Mouse (Mus musculus): ENCODE measurements around the gene Txndc9. TPM values are rescaled to one million over a fixed set of nuclear protein-coding genes. Genes with fewer than 3 reads are reported as not detected.

Txndc9 gene
- total and polyA plus RNA-seq, 3 experiments, result 65.5 to 102 (median 74.6) TPM

GRCm38 (mm10) chr1:38006741-38007140, 9.0 kb upstream of the Txndc9 start:
- Histone ChIP-seq H3K4me3 (ENCODE audit: control insufficient read depth in 1 of 2, insufficient read depth in 1 of 2, low read depth in 2 of 2, low read length in 2 of 2) (no peak overlapping the region), H3K79me2 (ENCODE audit: control insufficient read depth, insufficient read depth, low read length, poor library complexity) (peaks cover 76% of the 10 kb centered on the region), H3K9me3 (replicated peaks; ENCODE audit: insufficient read depth, low read length) (no peaks in the 10 kb centered on the region), H3K27me3 (ENCODE audit: control insufficient read depth in 1 of 2, insufficient read depth in 2 of 2, low read length in 2 of 2) (no peaks in the 10 kb centered on the region), H3K9ac (ENCODE audit: control insufficient read depth, low read depth, low read length, poor library complexity, severe bottlenecking) (no peak overlapping the region), H3K36me3 (ENCODE audit: control insufficient read depth in 1 of 2, insufficient read depth in 2 of 2, low read length in 2 of 2) (peaks cover 7 to 53% of the 10 kb centered on the region in 2 experiments), H3K4me1 (ENCODE audit: control insufficient read depth in 1 of 2, insufficient read depth in 2 of 2, low read length in 2 of 2) (peaks cover 23 to 34% of the 10 kb centered on the region in 2 experiments), H3K27ac (ENCODE audit: control insufficient read depth, low read depth, low read length) (no peak overlapping the region)
- TF ChIP-seq RAD21 (IDR thresholded peaks at IDR 0.05; ENCODE audit: low read depth, low read length) (no peak), USF1 (IDR thresholded peaks at IDR 0.05; ENCODE audit: low read depth, low read length) (peak; percentile 18; the same call in 1 of the 2 replicates)
- DNase-seq (ENCODE audit: low read depth, low spot score), result no peak

DNA sequence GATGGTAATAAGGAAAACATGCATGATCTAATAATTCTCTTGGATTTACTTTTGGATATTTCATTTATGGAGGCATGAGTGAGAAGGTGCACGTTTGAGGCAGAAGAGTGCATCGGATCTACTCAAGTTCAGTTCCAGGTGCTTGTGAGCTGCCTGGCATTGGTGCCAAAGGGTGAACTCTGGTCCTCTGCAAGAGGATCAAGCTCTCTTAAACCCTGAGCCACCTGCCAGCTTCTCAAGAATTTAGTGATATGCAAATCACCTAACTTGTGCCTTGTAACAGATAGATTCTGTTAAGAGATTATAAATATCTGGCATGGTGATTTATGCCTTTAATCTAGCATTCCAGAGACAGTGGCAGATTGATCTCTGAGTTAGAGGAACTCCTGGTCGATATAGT, 5.4 kb upstream of the Txndc9 start:
- Histone ChIP-seq H3K36me3 (ENCODE audit: control insufficient read depth in 1 of 2, insufficient read depth in 2 of 2, low read length in 2 of 2) (peaks cover 7 to 56% of the 10 kb centered on the region in 2 experiments), H3K9ac (ENCODE audit: control insufficient read depth, low read depth, low read length, poor library complexity, severe bottlenecking) (no peak overlapping the region), H3K9me3 (replicated peaks; ENCODE audit: insufficient read depth, low read length) (no peaks in the 10 kb centered on the region), H3K4me3 (ENCODE audit: control insufficient read depth in 1 of 2, insufficient read depth in 1 of 2, low read depth in 2 of 2, low read length in 2 of 2) (no peak overlapping the region), H3K27ac (ENCODE audit: control insufficient read depth, low read depth, low read length) (no peak overlapping the region), H3K4me1 (ENCODE audit: control insufficient read depth in 1 of 2, insufficient read depth in 2 of 2, low read length in 2 of 2) (peaks cover 28 to 32% of the 10 kb centered on the region in 2 experiments), H3K79me2 (ENCODE audit: control insufficient read depth, insufficient read depth, low read length, poor library complexity) (peaks cover 78% of the 10 kb centered on the region), H3K27me3 (ENCODE audit: control insufficient read depth in 1 of 2, insufficient read depth in 2 of 2, low read length in 2 of 2) (no peaks in the 10 kb centered on the region)
- no peak for DNase-seq (ENCODE audit: low read depth, low spot score)
- TF ChIP-seq TCF12 (IDR thresholded peaks at IDR 0.05; ENCODE audit: low read depth, low read length) (0 out of 2 replicates have a peak, but pooled peaks have one; percentile 13), MAZ (IDR thresholded peaks at IDR 0.05; ENCODE audit: low read depth, low read length) (no peak)

DNA sequence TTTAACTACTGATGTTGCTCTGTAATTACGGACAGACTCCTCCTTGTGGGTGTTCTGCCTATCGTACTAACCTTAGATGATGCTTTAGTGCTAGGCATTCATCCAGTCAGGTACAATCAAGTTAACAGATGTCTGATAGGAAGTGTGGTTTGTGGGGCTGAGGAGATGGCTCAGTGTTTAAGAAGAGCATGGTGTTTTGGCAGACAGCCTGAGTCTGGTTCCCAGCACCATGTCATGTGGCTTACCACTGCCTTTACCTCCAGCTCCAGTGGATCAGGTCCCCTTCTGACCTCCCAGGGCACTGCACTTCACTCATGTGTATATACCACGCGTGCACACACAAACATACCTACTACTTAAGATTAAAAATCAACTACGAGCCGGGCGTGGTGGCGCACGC, 4.3 kb upstream of the Txndc9 start:
- Histone ChIP-seq H3K27me3 (ENCODE audit: control insufficient read depth in 1 of 2, insufficient read depth in 2 of 2, low read length in 2 of 2) (no peaks in the 10 kb centered on the region), H3K4me3 (ENCODE audit: control insufficient read depth in 1 of 2, insufficient read depth in 1 of 2, low read depth in 2 of 2, low read length in 2 of 2) (0 out of 4 replicates have a peak overlapping the region, but pooled peaks of 1 of the 2 experiments have one; percentile 6), H3K27ac (ENCODE audit: control insufficient read depth, low read depth, low read length) (peak overlapping the region; percentile 36; the same call in 1 of the 2 replicates), H3K36me3 (ENCODE audit: control insufficient read depth in 1 of 2, insufficient read depth in 2 of 2, low read length in 2 of 2) (peaks cover 7 to 54% of the 10 kb centered on the region in 2 experiments), H3K79me2 (ENCODE audit: control insufficient read depth, insufficient read depth, low read length, poor library complexity) (peaks cover 73% of the 10 kb centered on the region), H3K9ac (ENCODE audit: control insufficient read depth, low read depth, low read length, poor library complexity, severe bottlenecking) (no peak overlapping the region), H3K9me3 (replicated peaks; ENCODE audit: insufficient read depth, low read length) (no peaks in the 10 kb centered on the region), H3K4me1 (ENCODE audit: control insufficient read depth in 1 of 2, insufficient read depth in 2 of 2, low read length in 2 of 2) (peaks cover 28 to 32% of the 10 kb centered on the region in 2 experiments)
- TF ChIP-seq USF1 (IDR thresholded peaks at IDR 0.05; ENCODE audit: low read depth, low read length), result peak; percentile 78
- TF ChIP-seq ETS1 (IDR thresholded peaks at IDR 0.05; ENCODE audit: low read depth, low read length), result peak; percentile 91
- no peak for TF ChIP-seq E2F4 (IDR thresholded peaks at IDR 0.05; ENCODE audit: borderline replicate concordance, low read depth, low read length)
- TF ChIP-seq TCF12 (IDR thresholded peaks at IDR 0.05; ENCODE audit: low read depth, low read length), result peak; percentile 72
- no peak for TF ChIP-seq MYB (IDR thresholded peaks at IDR 0.05; ENCODE audit: low read depth, low read length)
- TF ChIP-seq MYC (IDR thresholded peaks at IDR 0.05; ENCODE audit: low read depth, low read length), result peak; percentile 86
- TF ChIP-seq RAD21 (IDR thresholded peaks at IDR 0.05; ENCODE audit: low read depth, low read length), result no peak
- no peak for TF ChIP-seq NELFE (IDR thresholded peaks at IDR 0.05; ENCODE audit: low read depth, low read length)
- TF ChIP-seq ELF1 (IDR thresholded peaks at IDR 0.05; ENCODE audit: low read depth, low read length), result peak; percentile 20; the same call in 1 of the 2 replicates
- TF ChIP-seq MAX (IDR thresholded peaks at IDR 0.05; ENCODE audit: low read length), result peak; percentile 78
- TF ChIP-seq MXI1 (IDR thresholded peaks at IDR 0.05; ENCODE audit: low read depth, low read length), result peak; percentile 96
- no peak for TF ChIP-seq ZC3H11A (IDR thresholded peaks at IDR 0.05; ENCODE audit: low read depth, low read length)
- peak; percentile 64 to 69 for TF ChIP-seq EP300 (IDR thresholded peaks at IDR 0.05; ENCODE audit: low read depth in 1 of 2, low read length in 2 of 2)
- TF ChIP-seq RCOR1 (IDR thresholded peaks at IDR 0.05; ENCODE audit: low read depth, low read length), result peak; percentile 57; the same call in 1 of the 2 replicates
- peak; percentile 54 for TF ChIP-seq TAL1 (IDR thresholded peaks at IDR 0.05; ENCODE audit: low read length)
- peak; percentile 74 for TF ChIP-seq GATA1 (IDR thresholded peaks at IDR 0.05; ENCODE audit: low read depth, low read length)
- TF ChIP-seq CTCF (IDR thresholded peaks at IDR 0.05 in 2 of 3, conservative IDR thresholded peaks at IDR 0.05 in 1 of 3; ENCODE audit: control insufficient read depth in 1 of 3, insufficient read depth in 1 of 3, low read depth in 2 of 3, low read length in 3 of 3, poor library complexity in 1 of 3, severe bottlenecking in 1 of 3), result peak in 1 of 3 experiments; percentile 8; a peak in 1 of 6 replicates
- TF ChIP-seq ZNF384 (IDR thresholded peaks at IDR 0.05; ENCODE audit: low read depth, low read length), result no peak
- TF ChIP-seq SIN3A (IDR thresholded peaks at IDR 0.05; ENCODE audit: low read length), result peak; percentile 87
- DNase-seq (ENCODE audit: low read depth, low spot score), result peak; percentile 90

Measured in MEL (cell line).